Mouse (Mus musculus): ENCODE measurements around the gene B430306N03Rik.

The B430306N03Rik gene

DNA sequence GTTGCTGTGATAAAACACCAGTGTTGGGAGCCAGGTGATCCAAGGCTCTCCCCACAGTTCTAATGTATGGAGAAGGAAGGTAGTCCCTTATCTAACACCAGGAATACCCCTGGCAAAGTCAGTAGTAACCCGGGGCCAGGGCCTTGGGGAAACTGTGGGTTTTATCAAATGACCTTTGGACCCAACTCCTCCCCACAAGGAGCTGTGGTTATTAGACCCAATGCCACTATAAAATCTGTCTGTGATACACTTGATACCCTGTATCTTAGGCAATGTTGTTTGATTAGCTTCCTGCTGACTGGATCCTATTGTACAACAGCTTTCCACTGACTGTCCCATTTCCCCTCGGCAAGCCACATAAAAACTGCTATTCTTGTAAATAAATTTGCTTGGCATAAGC lies 3.8 kb upstream of the B430306N03Rik start:
- DNase-seq (ENCODE audit: low read depth, low spot score), result no peak

- no peak for DNase-seq (ENCODE audit: low read depth, low spot score)
Observed at GRCm38 (mm10) chr17:48318686-48319085, 2.7 kb downstream of the B430306N03Rik start.

DNA sequence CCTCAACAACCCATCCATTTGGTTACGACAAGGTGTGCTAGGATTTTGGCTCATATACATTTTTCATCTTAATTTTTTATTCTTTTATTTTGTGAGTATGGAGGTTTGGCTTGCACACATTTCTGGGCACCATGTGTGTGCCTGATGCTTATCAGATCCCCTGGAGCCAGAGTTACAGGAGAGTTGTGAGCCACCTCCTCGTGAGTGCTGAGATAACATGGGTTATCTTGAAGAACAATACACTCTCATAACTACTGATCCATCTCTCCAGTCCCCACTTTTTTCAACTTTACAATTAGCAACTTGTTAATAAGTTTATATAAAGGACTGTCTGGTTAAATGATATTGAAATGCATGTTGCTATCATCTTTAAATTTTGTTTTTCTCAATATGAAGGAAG lies 5.3 kb downstream of the B430306N03Rik start:
- no peak for DNase-seq (ENCODE audit: low read depth, low spot score)

DNA sequence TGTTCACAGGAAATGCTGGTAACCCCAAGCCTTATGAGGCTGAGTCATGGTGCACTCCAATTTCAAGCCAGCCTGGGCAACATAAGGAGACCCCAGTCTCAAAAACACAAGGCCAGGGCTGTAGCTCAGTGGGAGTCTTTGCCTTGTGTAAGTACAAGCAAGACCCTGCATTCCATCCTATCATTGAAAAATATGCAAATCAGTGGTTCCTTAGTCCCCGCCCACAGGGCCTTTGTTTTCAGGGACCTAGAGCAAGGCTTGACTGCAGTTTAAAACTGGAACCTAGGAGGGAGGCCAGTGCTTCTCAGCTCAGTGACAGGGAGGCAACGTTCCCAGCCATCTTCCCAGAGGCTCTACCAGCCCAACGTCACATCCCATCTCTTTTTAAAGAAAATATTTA lies 7.3 kb downstream of the B430306N03Rik start:
- peak; percentile 68 for DNase-seq (ENCODE audit: low read depth, low spot score)

GRCm38 (mm10) chr17:48324258-48324657 lies 8.3 kb downstream of the B430306N03Rik start:
- DNase-seq (ENCODE audit: low read depth, low spot score), result no peak

GRCm38 (mm10) chr17:48325093-48325492 lies 9.2 kb downstream of the B430306N03Rik start:
- no peak for DNase-seq (ENCODE audit: low read depth, low spot score)

DNA sequence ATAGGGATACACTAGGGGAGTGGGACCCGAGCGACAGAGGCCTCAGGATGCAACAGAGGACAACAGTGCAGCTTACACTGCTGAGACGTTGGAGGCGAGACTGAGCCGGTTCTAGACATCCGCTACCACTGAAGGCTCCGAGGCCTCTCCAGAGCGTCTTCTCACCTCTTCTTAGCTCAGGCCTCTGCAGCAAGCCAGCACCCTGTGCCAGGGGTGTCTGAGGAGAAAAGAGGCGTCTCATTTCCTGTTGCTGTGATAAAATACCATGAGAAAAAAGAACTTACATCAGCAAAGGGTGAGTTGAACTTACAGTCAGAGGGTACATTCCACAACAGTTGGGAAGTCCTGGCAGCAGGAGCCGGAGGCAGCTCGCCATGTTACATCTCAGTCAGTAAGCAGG lies 9.7 kb downstream of the B430306N03Rik start:
- no peak for DNase-seq (ENCODE audit: low read depth, low spot score)

DNA sequence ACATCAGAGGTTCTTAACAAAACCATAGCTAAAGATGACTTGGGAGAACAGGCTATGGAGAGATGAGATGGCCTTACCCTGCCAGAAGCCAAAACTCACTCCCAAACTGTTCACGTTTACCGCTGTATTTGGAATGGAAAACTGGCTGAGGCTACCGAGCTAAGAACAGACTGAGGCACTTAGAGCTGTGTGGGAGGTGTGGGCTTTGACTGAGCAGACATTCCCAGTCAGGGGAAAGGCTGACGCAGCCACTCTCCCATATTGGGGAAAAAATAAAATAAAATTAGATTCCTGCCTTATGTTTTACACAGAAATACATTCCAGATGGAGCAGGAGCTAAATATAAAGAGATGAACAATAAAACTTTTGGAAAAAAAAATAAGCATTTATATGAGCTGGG lies 10.7 kb downstream of the B430306N03Rik start:
- DNase-seq (ENCODE audit: low read depth, low spot score), result no peak

DNA sequence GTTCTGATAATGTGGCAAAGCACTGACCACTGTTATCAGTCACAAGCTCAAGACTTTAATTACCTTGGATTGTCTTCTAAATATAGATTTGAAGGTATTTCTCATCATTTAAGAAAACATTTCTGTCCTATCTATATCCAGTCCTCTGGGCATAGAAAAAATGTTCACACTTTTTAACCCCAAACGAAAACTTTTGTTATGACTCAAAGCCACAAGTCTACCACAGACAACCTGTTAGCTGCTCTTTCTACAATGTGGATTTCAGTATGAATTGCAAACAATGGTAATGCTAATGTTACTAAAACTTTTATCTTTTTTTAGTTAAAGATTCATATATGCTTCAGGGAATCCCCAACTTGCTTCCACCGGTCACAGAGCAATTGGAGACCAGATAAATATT lies 16.6 kb downstream of the B430306N03Rik start:
- no peak for DNase-seq (ENCODE audit: low read depth, low spot score)

DNA sequence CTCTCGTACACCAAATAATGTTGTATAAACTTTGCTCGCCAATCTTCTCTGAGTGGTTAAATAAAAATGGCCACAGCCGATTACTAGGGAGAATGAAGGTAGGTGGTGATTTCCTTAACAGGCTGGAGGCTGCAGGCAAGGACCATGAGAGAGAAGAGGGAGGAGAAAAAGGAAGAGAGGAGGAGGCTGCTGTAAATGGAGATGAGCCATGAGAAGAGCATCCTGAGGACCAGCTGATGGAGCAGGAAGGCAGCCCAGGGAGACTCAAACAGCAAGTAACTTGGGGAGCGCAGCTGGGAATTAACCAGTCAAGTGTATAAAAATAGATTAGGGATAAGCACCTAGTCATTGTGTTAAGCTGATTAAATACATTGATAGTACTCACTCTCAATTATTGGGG lies 18.2 kb downstream of the B430306N03Rik start:
- DNase-seq (ENCODE audit: low read depth, low spot score), result no peak

DNA sequence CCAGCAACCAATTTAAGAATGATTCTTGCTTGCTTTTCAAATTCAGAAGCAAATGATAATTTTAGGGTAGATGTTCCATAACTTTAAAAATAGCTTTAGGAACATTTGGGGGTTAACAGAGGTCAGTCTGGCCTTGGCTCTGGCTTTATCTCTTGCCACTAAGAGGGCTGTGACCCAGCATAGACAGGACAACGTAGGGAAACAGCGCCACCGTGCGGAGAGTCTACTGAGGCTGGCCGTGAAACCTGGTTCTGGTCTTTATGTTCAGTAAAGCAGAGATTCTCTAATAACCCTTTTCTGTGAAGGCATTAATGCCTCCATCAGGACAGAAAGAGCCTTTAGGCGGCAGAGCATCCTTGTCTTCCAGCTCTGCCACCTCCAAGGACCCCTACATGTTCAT lies 20.9 kb downstream of the B430306N03Rik start:
- peak; percentile 72 for DNase-seq (ENCODE audit: low read depth, low spot score)

DNA sequence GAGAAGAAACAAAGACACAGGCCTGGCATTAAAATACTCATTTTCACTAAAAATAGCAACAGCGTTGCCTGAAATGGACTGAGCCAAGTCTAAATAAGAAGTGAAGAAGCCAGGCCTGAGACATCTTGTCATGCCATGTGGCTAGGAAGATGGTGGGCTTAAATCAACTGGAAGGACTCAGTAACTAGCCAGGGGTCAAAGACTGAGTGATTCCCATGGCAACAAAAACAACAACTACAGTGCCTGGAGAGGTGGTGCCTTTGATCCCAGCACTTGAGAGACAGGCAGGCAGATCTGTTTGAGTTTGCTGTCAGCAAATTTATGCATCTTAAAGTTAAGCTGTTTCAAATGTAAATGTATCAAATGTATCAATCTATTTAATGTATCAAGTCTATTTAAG lies 24.3 kb downstream of the B430306N03Rik start:
- no peak for DNase-seq (ENCODE audit: low read depth, low spot score)

DNA sequence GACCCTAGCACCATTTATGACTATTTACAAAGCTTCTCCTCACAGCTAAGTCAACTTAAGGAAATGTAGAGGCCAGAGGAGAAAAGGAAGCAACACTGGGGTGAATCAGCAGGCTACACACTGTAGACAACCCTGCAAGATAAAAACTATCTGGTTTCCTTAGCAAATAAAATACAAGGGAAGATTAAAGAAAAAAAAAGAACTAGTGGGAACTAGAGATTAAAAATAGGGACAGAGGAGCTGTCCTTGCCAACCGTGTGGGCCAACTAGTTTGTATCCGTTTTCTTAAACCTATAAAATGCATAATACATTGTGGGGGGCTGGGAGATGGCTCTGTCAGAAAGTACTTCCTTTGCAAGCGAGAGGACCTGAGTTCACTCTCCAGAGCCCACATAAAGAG lies 26.0 kb downstream of the B430306N03Rik start:
- DNase-seq (ENCODE audit: low read depth, low spot score), result no peak

GRCm38 (mm10) chr17:48343065-48343464 lies 27.1 kb downstream of the B430306N03Rik start:
- no peak for DNase-seq (ENCODE audit: low read depth, low spot score)

DNA sequence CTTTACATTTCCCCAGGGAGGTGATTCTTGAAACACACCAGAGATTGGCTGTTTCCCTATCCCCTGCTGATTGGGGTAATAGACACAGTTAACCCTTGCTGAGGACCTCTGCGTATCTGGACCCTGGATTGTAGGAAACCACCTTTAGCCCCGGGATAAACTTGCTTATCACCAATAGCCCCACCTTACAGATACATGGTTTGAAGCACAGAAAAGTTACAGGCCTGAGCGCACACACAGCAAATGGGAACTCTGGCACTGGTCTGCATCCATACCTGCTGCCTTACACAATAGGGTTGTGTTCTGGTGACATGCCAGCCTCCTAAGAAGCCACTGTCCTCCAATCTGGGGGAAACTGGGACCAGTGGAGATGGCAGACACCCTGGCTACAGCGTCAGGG lies 29.9 kb downstream of the B430306N03Rik start:
- no peak for DNase-seq (ENCODE audit: low read depth, low spot score)

GRCm38 (mm10) chr17:48346231-48346630 lies 30.3 kb downstream of the B430306N03Rik start, which contains the start of gene Trem2:
Gene Trem2, plus strand, starts transcription at chr17:48346401.
- no peak for DNase-seq (ENCODE audit: low read depth, low spot score)

DNA sequence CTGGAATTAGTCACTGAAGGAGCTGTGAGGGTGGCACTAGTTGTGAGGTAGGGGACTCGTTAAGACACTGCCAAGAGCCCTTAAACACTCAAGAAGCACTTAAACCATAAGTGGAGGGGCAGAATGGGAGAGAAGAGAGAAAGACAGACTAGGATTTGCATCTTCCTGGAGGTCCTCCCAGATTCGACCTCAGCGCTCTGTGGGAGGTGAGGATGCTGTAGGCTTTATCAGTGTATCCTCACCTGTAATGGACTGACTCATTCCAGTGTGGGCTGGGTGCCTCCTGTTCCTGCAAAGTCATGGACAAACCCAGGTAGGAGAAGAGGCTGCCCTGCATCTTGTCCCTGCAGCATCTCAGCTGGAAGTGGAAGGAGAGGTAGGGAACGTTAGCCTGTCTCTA lies 30.9 kb downstream of the B430306N03Rik start:
- no peak for DNase-seq (ENCODE audit: low read depth, low spot score)

- DNase-seq (ENCODE audit: low read depth, low spot score), result no peak
Observed at GRCm38 (mm10) chr17:48347287-48347686, 31.3 kb downstream of the B430306N03Rik start.

DNA sequence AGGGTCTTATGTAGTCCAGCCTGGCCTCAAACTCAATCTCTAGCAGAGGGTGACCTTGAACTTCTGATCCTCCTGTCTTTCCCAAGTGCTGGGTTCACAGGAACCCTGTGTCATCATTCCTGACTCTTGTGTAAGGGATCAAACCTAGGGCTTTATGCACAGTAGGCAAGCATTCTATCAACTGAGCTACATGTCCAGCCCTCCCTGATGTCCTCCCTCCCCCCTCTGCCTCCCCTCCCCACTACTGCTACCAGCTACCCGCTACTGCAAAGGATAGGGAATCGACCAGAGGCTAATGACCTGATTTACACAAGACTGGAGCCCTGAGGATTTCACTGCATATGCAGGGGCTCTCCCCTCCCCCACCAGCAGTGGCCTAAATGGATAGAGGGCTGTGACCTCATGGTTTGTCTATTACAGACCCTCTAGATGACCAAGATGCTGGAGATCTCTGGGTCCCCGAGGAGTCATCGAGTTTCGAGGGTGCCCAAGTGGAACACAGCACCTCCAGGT lies 34.8 kb downstream of the B430306N03Rik start:
- DNase-seq (ENCODE audit: low read depth, low spot score), result peak; percentile 86

DNA sequence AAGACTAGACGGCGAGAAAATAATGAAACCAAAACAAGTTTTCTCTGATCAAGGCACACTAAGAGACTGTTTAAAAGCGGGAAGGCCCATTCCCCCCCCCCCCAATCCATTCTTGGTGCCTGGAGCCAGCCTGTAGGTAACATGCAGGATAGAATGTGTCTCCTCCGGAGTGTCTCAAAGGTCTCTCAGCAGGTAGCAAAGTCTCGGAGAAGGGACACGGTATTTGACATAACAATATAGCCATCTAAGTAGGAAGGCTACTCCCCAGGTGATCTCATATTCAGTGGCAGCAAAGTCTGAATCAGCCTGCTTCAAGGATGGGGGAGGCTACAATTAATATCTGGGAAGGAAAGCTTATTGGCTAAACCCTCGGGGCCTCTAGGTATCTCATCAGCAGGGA lies 37.0 kb downstream of the B430306N03Rik start:
- peak; percentile 57 for DNase-seq (ENCODE audit: low read depth, low spot score)

- no peak for DNase-seq (ENCODE audit: low read depth, low spot score)
Observed at GRCm38 (mm10) chr17:48355822-48356221, 39.9 kb downstream of the B430306N03Rik start.

DNA sequence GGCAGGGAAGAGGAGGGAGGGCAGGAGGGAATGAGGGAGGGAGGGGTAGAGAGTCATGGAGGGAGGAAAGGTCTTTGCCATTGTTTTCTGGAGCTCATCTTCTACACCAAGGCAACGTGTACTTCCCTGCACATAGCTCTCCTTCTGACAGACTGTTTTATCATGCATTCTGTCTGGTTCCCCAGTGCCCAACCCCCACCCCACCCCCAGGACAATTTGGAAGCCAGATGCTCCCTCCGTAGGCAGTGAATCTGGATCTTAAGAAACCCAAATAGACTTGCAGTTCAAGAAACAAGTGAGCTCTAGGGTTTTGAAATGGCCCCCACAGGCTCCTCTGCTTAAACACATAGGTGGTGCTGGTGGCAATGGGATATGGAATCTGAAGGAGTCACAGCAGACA lies 42.0 kb downstream of the B430306N03Rik start:
- DNase-seq (ENCODE audit: low read depth, low spot score), result no peak

DNA sequence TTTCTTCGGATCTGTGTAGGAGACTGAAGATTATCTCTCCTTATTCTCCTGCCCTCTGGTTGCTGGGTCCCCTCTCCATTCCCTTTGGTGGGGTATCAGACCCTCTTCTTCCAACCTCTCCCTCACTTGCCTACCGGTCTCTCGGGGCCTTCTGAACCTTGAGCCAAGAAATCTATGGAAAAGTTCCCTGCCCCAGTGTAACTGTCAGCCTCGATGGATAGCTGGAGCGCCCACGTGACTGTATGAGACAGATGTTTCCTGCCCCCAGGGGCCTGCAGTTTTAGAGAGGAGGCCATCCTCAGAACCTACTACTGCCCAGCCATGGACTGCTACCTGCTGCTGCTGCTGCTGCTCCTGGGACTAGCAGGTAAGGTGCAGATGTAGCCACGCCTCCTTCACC lies 43.7 kb downstream of the B430306N03Rik start, which contains the start of gene Treml1:
Gene Treml1 (plus strand): TSS at position 301 of the 400 bp plus-strand sequence.
- no peak for DNase-seq (ENCODE audit: low read depth, low spot score)

GRCm38 (mm10) chr17:48360462-48360861 lies 44.5 kb downstream of the B430306N03Rik start:
- no peak for DNase-seq (ENCODE audit: low read depth, low spot score)

All from ES-CJ7 (cell line).